Mouse (Mus musculus) spleen, embryonic (tissue): ENCODE measurements around the gene Agap1.

Experiments
- CTCF ChIA-PET: fragments of 350-600 bp; sonication (Branson Sonifier 250); formaldehyde crosslinking; loops from one replicate; lab custom pipeline; 2022; lab: Charles Lee

Agap1 gene

GRCm38 (mm10) chr1:89845487-89845886 is 390.9 kb downstream of the Agap1 start:
- CTCF ChIA-PET: no interaction called here

GRCm38 (mm10) chr1:89846148-89846547 is 391.5 kb downstream of the Agap1 start:
- CTCF ChIA-PET: interaction anchor here (0.7 kb wide), 1 partner anchor 92 kb away, joined by 3 read pairs; no protein-coding TSS in a partner anchor

- CTCF ChIA-PET: no interaction called here
These were observed 393.9 kb downstream of the Agap1 start for GRCm38 (mm10) chr1:89848356-89849039.

- CTCF ChIA-PET: no interaction called here
These were observed 394.7 kb downstream of the Agap1 start for GRCm38 (mm10) chr1:89849151-89849860.

GRCm38 (mm10) chr1:89849861-89850230 is 395.2 kb downstream of the Agap1 start:
- CTCF ChIA-PET: no interaction called here

- CTCF ChIA-PET: no interaction called here
These were observed 396.2 kb downstream of the Agap1 start for GRCm38 (mm10) chr1:89850681-89851414.

- CTCF ChIA-PET: no interaction called here
These were observed 404.6 kb downstream of the Agap1 start for GRCm38 (mm10) chr1:89859182-89859581.

GRCm38 (mm10) chr1:89860017-89860730 is 405.6 kb downstream of the Agap1 start:
- CTCF ChIA-PET: no interaction called here

GRCm38 (mm10) chr1:89865787-89866186 is 411.2 kb downstream of the Agap1 start:
- CTCF ChIA-PET: no interaction called here

- CTCF ChIA-PET: no interaction called here
These were observed 413.2 kb downstream of the Agap1 start for GRCm38 (mm10) chr1:89867847-89868246.

GRCm38 (mm10) chr1:89870134-89870905 is 415.7 kb downstream of the Agap1 start:
- CTCF ChIA-PET: no interaction called here

- CTCF ChIA-PET: no interaction called here
These were observed 416.3 kb downstream of the Agap1 start for GRCm38 (mm10) chr1:89870906-89871211.

- CTCF ChIA-PET: no interaction called here
These were observed 421.9 kb downstream of the Agap1 start for GRCm38 (mm10) chr1:89876346-89877072.

- CTCF ChIA-PET: no interaction called here
These were observed 423.9 kb downstream of the Agap1 start for GRCm38 (mm10) chr1:89878496-89878895.

GRCm38 (mm10) chr1:89880193-89880592 is 425.6 kb downstream of the Agap1 start:
- CTCF ChIA-PET: no interaction called here

GRCm38 (mm10) chr1:89880834-89881233 is 426.2 kb downstream of the Agap1 start:
- CTCF ChIA-PET: no interaction called here

- CTCF ChIA-PET: no interaction called here
These were observed 429.7 kb downstream of the Agap1 start for GRCm38 (mm10) chr1:89884335-89884734.

- CTCF ChIA-PET: interaction anchor here (0.7 kb wide), 1 partner anchor 1871 kb away, joined by 23 read pairs; no protein-coding TSS in a partner anchor
These were observed 431.1 kb downstream of the Agap1 start for GRCm38 (mm10) chr1:89885696-89886095.

- CTCF ChIA-PET: no interaction called here
These were observed 436.8 kb downstream of the Agap1 start for GRCm38 (mm10) chr1:89891400-89891799.

- CTCF ChIA-PET: no interaction called here
These were observed 437.7 kb downstream of the Agap1 start for GRCm38 (mm10) chr1:89892281-89892680.

- CTCF ChIA-PET: no interaction called here
These were observed 441.2 kb downstream of the Agap1 start for GRCm38 (mm10) chr1:89895801-89896200.
